Mouse (Mus musculus) CD4-positive, CD25-positive, alpha-beta regulatory T cell, adult 4 months (primary cell): ENCODE results near the gene 1810010H24Rik. TPM values are rescaled to one million over a fixed set of nuclear protein-coding genes. Genes with fewer than 3 reads are reported as not detected.
"Not testable (repeated sequence)": the region's sequence is repeated elsewhere in the genome, so short reads cannot be mapped to it uniquely, and the experiment has no call there.

Source experiments
- ATAC-seq: one replicate; pipeline ENCODE4 v1.8.0; 2017
- polyA plus RNA-seq, 2 experiments: library from polyadenylated mRNA; unstranded; fragments of 100-300 nt; shearing (Covaris generic); gene quantifications; one replicate each; pipeline ENCODE4 v1.2.1; 2017

1810010H24Rik gene
- polyA plus RNA-seq, 2 experiments from 2014 or later, result 1.4 to 1.5 TPM

- no peak for ATAC-seq
Measured at GRCm38 (mm10) chr11:107014020-107014585, 11.4 kb upstream of the 1810010H24Rik start.

- no peak for ATAC-seq
Measured at GRCm38 (mm10) chr11:107014597-107015309, 10.7 kb upstream of the 1810010H24Rik start.

GRCm38 (mm10) chr11:107015535-107016187 is 9.8 kb upstream of the 1810010H24Rik start:
- not testable (repeated sequence) for ATAC-seq

- ATAC-seq, result no peak
Measured at GRCm38 (mm10) chr11:107016893-107017292, 8.6 kb upstream of the 1810010H24Rik start.

GRCm38 (mm10) chr11:107017339-107017886 is 8.1 kb upstream of the 1810010H24Rik start:
- ATAC-seq, result no peak

GRCm38 (mm10) chr11:107018606-107019005 is 6.9 kb upstream of the 1810010H24Rik start:
- ATAC-seq, result no peak

GRCm38 (mm10) chr11:107019318-107019717 is 6.2 kb upstream of the 1810010H24Rik start:
- no peak for ATAC-seq

- not testable (repeated sequence) for ATAC-seq
Measured at GRCm38 (mm10) chr11:107019722-107020121, 5.8 kb upstream of the 1810010H24Rik start.

GRCm38 (mm10) chr11:107022050-107022683 is 3.3 kb upstream of the 1810010H24Rik start:
- no peak for ATAC-seq

GRCm38 (mm10) chr11:107024406-107024805 is 1.1 kb upstream of the 1810010H24Rik start:
- ATAC-seq, result no peak

- no peak for ATAC-seq
Measured at GRCm38 (mm10) chr11:107026554-107027430, 1.3 kb downstream of the 1810010H24Rik start.

- peak; percentile 82 for ATAC-seq
Measured at GRCm38 (mm10) chr11:107027431-107028274, 2.2 kb downstream of the 1810010H24Rik start.

GRCm38 (mm10) chr11:107028275-107028618 is 2.8 kb downstream of the 1810010H24Rik start:
- peak; percentile 10 for ATAC-seq

GRCm38 (mm10) chr11:107028754-107029153 is 3.3 kb downstream of the 1810010H24Rik start:
- ATAC-seq, result no peak

- no peak for ATAC-seq
Measured at GRCm38 (mm10) chr11:107029536-107029935, 4.1 kb downstream of the 1810010H24Rik start.

- ATAC-seq, result no peak
Measured at GRCm38 (mm10) chr11:107031635-107032034, 6.2 kb downstream of the 1810010H24Rik start.

- no peak for ATAC-seq
Measured at GRCm38 (mm10) chr11:107034085-107034810, 8.8 kb downstream of the 1810010H24Rik start.

GRCm38 (mm10) chr11:107039417-107039816 is 13.9 kb downstream of the 1810010H24Rik start:
- ATAC-seq, result no peak

GRCm38 (mm10) chr11:107041396-107041795 is 15.9 kb downstream of the 1810010H24Rik start:
- ATAC-seq, result no peak

- ATAC-seq, result no peak
Measured at GRCm38 (mm10) chr11:107043361-107043760, 17.9 kb downstream of the 1810010H24Rik start.
